Mouse (Mus musculus) mouse embryonic stem cell (cell line): Measurements from ENCODE around the gene Pnkd.
"Not testable (repeated sequence)": the region's sequence is repeated elsewhere in the genome, so short reads cannot be mapped to it uniquely, and the experiment has no call there.

ENCODE experiments used
- in situ Hi-C, 2 experiments: fragments of 300-500 bp; cut with MboI; formaldehyde crosslinking; loops; 1 replicate in 1 of 2; 3 replicates in 1 of 2; pipeline ENCODE4 v1.14.3; 2019 to 2020; ENCODE audit warnings: low sequenced_read_pairs in 2 of 2, low pct_unique_long_range_greater_than_20kb in 1 of 2, mixed read lengths in 1 of 2; ENCODE audit not compliant: unreplicated experiment in 1 of 2

Pnkd gene

DNA sequence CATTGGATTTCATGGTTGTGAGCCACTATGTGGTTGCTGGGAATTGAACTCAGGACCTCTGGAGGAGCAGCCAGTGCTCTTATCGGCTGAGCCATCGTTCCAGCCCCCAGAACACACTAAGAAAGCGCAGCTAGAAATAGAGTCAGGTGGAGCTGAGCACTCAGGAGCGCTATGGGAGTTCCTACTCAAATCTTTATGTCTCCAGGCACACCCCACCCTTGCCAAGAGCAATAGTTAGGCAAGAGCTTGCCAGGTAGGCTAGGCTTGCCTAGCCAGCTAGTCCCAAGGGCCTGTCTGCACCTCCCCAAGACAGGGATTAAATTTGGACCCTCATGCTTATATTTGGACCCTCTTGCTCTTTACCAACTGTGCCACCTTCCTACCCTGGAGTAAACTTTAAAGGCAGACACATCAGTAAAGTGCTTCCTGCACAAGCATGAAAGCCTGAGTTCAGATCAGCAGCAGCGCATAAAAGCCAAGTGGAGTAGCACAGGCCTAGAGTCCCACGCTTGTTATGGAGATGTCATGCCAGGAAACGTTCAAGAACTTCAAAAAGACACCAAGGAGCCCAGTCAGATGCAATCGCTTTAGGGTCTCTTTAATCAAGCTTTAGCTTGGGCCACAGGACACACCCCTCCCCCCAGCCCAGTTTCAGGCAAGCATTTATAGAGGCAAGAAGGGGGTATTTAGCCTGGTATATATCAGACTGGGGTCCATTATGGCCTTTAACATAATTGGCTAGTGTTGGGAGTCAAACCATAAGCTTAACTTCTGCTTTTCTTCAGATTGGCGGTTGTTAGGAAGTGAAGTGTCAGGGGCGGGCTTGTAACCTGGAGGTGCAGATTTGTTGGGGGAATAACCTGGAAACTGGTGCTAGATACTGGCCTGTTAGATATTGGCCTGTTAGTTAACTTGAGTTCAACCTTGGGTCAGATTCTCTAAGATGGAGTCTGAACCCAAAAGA lies 23.6 kb downstream of the Pnkd start:
- in situ Hi-C loops, result no loop called here

DNA sequence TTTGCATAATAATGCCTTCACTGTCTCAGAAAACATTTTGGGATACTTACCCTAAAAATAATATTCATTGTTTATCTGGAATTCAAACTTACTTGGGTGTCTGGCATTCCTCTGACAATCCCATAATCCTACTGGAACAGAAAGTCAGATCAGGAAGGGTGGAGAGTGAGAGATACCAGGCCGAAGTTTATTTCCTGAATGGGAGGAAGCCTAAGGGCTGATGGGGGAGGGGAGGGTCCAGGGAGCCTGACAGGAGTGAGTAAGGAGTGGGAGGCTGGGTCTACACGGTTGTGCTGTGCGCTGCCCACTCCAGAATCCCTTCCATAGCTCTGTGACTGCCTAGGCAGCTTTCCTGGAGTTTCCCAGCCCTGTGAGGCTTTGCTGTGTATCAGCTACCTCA lies 25.0 kb downstream of the Pnkd start:
- in situ Hi-C loops, result no loop called here

DNA sequence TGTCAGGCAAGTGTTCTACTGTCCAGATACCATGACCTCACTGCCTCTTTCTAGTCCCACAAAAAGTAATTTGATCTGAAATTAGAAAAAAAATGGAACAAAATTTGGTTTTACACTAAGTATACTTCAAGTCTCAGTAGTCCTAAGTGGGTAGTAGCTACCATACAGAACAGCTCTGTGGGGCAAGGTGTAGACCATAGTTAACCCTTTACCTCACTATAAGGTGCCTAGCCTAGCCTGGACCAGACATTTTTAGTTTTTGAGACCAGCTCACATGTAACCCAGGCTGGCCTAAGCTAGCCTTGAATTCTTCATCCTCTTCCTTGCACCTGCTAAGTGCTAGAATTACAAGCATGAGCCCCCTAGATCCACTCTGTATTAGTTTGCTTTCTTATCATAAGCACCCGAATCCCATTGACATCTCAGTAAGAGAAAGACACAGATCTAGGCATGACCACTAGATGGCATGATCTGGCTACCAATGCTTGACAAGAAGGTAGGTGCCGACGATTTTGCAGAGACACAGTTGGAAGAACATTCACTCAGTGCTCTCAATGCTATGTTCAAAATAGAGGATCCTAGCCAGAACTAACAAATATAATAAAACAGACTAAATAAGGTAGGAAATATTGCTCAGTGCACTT lies 28.4 kb downstream of the Pnkd start:
- in situ Hi-C loops, result no loop called here

DNA sequence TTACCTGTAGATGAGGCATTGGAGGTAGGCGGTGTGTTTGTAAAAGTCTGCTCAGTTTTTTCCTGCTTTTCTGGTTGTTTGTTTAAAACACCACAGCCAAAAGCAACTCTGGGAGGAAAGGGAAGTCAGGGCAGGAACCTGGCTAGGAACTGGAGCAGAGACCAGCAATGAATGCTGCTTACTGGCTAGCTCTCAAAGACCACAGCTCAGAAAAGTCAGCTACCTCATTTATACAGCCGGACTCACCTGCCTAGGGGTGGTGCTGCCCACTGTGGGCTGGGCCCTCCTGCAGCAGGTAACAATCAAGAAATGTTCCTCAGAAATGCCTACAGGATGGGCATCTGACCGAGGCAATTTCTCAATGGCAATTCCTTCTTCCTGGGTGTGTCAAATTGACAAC lies 30.1 kb downstream of the Pnkd start:
- in situ Hi-C loops, result no loop called here

DNA sequence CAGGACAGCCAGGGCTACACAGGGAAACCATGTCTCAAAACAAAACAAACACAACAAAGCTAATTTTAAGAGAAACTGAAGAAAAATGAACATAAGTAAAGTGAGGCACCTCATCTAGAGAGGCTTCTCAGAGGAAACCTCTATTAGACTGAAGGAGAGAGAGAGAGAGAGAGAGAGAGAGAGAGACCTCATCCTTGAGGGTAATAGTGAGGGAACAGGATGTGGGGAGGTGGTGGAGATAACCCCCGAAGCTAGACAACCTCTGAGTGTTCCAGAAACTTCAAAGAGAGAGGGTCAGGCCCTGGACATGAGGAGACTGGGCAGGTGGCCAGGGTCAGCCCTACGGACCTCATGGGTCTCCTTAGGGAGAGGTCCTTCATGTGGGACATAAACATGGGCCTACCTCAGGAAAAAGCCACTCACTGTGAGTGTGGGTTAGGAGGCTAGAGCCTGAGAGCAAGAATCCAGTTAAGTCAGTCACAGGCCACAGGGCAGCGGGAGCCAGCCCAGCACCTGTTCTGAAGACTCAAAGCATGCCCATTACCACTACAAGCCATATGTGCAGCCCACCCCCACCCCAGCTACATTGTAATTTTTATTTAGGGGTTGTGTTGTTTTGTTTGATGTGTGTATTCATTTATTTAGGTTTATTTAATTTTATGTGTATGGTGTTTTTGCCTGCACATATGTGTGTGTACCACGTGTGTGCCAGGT lies 31.5 kb downstream of the Pnkd start:
- in situ Hi-C loops, result no loop called here

DNA sequence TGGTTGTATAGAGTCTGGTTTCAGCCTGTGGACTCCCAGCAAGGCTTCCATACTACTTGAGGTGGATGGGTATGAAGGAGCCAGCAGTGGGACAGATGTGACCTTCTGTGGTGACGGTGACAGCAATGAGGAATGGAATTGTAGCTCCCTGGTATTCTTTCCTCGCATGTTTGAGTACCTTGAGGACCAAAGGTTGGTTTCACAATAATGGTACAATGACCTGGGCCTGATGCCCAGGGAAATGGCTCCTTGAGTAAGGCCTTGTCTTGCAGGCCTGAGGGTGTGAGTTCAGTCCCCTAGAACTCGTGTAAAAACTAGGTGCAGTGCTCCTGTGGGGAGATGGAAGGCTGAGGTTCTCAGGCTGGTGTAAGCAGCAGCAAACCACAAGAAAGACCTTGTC lies 34.0 kb downstream of the Pnkd start:
- in situ Hi-C loops, result no loop called here

DNA sequence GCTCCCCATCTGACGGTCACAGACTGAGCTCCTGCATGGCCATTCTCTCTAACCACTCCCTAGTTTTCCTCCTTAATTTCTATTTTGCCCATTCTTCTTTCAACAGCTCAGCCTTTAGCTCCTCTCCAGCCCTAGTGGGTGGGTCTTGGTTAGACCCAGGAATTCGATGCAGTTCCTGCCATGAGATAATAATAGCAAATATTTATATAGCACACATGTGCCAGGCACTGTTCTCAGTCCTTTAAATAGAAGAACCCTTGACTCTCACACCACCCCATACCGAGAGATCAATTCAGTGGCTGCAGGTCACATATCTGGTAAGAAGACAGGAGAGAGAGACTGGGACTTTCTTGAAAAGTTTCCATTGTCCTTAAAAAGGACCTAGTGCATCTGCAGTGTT lies 36.7 kb downstream of the Pnkd start:
- in situ Hi-C loops, result no loop called here

DNA sequence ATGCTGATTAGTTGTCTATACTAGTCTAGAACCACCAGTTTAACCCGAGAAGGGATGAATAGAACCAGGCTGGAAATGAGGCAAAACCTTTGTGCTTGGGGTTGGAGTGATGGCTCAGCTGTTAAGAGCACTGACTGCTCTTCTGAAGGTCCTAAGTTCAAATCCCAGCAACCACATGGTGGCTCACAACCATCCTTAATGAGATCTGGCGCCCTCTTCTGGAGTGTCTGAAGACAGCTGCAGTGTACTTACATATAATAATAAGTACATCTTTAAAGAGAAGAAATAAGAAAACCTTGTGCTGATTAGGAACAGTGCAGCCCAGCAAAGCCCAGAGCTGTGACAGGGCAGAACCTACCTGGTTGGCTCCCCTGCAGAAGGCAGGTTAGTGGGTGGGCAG lies 42.2 kb downstream of the Pnkd start:
- in situ Hi-C loops, result not testable (repeated sequence)

DNA sequence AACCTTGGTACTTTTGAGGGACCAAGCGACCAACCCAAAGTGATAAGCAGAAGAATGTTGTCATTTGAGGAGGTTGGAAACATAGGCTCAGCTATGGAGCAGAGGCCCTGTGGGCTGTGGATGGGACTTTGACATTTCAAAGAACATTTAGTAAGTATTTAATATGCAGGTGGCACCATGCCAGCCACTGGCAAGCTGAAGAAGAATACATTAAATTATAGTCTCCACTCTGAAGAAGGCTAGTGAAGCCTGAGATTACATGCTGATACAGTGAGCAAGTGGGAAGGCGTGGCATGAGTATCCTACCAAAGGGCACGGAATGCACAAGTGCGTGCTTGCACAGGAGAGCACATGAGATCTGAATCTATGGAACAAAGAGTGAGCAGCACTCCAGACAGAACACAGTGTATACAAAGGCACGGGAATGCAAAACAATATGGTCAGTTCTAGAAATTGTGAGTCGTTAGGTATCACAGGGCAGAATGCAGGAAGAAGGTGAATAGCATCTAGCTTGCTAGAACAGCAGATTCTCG lies 45.2 kb downstream of the Pnkd start:
- in situ Hi-C loops, result no loop called here

DNA sequence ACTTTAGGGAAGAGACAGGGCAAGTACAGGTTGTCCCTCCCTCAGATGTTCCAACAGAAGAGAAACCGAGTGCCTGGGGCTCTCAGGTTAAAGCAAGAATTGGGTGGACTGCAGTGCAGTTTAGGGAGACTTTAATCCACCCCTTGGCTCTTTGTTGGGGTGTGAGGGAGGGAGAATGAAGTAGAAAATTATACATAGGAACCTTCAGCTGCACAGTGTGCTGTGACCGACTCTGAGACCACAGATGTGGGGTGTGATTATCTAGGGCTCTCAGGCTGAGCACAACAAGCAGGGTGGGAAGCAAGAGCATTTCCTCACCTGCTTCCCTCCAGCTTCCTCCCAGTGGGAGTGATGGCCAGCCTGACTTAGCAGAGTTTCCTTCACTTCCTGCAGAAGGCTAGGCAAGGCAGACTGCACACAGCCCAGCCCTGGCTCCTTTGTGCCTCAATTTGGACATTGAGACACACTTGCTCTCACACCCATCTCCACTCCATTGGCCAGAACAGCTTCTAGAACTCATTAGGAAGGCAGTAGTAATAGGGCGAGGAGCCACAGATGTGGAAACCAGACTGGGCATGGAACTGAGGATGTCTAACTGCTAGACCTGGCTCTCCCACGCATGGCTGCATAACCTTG lies 46.4 kb downstream of the Pnkd start:
- in situ Hi-C loops, result no loop called here

DNA sequence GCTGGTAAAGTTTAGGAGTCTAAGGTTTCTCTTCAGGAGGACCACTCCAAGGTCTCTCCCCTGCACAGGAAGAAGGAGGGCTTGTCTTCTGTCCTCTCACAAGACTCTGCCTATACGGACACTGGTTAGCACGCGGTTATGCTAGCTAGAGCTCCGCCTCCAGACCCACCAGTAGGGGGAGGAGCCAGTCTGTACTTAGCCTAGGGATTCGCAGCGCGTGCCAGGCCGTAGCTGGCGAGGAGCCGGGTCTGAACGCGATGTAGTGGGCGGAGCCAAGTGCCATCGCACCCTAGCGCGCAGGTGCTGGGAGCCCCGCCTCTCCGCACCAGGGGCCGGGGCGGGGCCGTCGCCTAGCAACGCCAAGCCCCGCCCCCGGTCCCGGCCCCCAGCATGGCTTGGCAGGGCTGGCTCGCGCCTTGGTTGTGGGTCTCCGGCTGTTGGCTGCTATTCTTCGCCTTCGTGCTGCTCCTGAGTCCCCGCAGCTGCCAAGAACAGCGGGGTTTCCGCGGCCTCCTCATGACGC lies 47.6 kb downstream of the Pnkd start:
- in situ Hi-C loops, result no loop called here

DNA sequence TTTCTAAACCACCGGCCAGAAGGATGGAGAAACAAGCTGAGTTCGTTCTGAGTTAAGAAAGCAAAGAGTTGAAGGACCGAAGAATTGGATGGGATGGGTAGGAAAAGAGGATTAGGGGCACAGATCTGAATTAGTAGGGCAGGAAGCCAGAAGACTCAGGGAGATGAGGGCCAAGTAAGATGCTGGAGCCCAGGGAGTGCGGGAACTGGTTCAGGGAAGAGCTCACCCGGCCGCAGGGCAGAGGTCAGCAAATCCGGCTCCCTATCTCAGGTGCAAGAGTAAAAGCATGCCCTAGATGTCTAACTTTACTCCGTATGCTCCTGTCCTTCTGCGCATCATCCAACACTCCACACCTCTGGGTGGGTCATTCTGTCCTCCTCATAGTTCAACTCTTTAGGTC lies 48.2 kb downstream of the Pnkd start:
- in situ Hi-C loops, result no loop called here

DNA sequence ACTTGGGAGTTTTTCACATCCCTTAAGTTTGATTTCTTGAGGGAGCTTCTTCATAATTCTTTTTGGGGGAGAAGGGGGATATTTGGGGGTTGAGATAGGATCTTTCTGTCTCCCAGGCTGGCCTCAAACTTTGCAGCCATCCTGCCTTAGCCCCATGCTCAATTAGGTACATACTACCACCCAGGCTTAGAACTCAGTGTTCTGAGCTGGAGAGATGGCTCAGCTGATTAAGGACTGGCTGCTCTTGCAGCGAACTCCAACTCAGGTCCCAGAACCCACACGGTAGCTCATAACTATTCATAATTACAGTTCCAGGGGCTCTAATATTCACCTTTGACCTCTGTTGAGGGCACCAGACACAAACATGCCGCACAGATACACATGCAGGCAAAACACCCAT lies 49.9 kb downstream of the Pnkd start:
- in situ Hi-C loops, result no loop called here

DNA sequence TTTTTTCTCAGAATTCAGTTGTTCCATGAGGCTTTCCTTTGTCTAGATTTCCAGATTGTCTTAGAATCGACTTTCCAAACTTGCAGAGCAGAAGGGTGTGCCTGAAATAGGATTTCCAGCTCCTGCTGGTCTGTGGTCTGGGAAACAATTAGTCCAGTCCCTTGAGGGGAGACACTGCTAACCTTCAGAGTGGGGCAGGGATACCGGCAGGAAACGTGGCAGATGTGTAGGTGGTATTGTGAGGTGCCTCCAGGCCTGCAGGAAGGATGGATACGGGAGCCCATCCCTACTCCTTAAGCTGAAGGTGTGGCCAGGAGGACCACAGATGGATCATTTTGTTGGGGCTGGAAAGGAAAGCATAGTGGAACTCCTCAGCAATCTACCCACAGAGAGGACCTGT lies 50.3 kb downstream of the Pnkd start:
- in situ Hi-C loops, result no loop called here

DNA sequence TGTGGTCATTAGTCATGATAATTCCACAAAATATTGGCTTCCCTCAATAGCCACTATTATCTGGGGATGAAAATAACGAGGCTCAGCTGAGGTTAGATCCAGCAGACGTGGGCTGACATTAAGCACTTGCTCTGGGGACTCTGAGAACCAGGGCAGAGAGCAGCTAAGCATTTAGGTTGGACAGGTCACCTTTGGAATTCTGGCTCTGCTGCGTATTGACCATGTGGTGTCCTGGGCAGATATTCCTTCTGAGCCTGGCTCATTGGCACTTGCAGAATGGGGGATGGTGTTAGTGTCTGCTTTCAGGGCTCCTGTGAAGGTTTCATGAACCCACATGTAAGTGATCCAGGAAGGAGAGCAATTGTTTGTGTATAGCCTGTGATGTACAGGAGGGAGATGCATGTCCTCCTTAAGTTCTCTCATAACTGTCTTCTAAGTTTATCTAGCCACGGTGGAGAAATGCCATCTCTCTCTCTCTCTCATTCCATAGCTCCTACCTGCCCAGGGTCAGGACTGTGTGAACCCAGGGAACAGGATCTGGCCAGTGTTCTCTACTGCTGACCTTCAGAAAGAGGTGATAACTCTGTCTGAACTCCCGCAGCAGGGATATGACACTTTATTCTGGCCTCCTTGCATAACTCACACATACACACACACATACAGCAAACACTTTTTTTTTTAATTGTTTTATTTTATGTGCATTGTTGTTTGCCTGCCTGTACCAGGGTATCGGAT lies 50.9 kb downstream of the Pnkd start:
- in situ Hi-C loops, result no loop called here

DNA sequence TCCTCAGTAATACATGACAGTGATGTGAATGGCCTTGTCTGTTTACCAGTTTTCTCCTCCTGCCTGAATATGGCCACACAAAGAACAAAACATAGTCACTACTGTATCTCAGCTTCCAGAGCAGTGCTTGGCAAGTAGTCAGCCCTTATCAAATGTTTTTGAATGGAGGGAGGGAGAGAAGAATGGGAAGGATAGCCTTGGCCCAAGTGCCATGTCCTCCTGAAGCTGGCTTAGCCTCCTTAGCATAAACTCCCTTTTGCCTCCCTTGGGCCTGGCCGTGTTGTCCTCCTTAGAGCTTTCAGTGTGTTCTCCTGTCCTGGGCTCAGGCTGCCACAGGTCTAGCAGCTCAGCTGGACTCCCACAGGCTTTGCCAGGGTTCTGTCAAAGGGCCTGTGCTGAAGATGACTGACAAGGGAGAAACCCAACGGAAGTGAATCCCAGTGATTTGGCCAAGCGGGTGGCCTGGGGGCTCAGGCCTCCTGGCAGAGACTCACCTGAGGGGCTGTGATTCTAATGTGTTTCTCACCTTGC lies 52.6 kb downstream of the Pnkd start:
- in situ Hi-C loops, result no loop called here

DNA sequence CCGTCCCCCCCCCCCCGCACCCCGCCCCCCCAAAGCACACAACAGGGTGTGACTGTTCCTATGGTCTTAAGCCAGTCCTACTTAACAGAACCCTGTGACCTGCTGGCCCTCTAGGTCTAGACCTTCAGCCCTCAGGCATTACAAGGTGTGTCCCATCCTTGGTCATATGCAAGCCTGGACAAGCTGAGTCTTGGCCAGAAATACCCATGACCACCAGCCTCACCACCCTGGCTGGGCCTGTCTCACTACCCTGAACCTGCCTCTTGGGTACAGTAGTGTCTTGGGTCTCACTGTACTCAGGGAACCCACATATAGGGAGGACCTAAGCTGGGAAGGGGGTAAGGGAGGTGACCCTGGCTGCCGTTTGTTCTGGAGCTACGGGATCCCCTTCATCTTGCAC lies 53.3 kb downstream of the Pnkd start:
- in situ Hi-C loops, result no loop called here

DNA sequence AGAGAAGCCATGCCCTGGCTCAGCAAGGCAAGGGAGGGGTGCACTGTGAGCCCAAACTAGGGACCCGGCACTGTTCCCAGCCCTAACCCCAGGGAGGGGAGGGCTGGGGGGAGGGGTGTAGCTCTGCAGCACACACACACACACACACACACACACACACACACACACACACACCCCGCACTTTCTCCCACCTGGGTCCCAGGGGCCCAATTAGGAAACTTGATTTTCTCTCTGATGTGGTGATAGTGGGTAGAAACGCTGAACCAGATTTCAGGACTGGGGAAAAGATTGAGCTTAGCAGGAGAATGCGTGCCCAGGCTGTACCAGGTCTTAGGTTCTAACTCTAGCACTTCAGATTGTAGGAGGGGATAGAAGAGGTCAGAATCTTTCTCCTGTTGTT lies 53.9 kb downstream of the Pnkd start:
- in situ Hi-C loops, result no loop called here
